Comparison of ENCODE assay signal across 9 mouse cellular contexts in the genomic region with DNA sequence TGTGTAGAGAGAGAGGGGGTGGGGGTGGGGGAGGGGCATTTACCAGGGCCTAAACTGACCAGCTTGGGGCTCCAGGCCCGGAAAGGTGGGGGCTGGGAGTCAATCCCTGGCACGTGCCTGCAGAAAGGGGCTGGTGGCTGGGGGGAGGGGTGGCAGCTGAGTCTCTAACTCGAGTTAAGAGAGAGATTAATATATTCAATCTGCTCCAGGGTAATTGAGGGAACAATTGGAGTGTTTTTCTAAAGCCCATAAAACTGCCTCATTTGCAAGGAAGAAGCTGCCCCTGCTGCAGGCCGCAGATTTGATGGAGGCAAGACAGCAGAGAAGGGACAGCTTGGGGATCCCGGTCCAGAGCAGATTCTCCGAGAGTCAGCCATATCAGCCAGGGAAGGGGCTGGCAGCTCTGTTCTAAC. TPM values are rescaled to one million over a fixed set of nuclear protein-coding genes. Genes with fewer than 3 reads are reported as not detected.
A peak's percentile ranks its signal among the peaks of the same experiment; 100 is the strongest.
DNase-seq lines count a peak whose midpoint lies in the region; ATAC-seq and TF ChIP-seq lines count a peak whose summit lies in the region.
"Had no signal": no experiment of that assay in that cellular context is flagged by ENCODE, and none has a peak within 500 bp of the region (broad histone marks: within the 10 kb centered on the region; RNA-seq: fewer than 3 reads in every experiment).

No protein-coding gene starts in this region.

- H3K27ac ChIP-seq in ES-Bruce4 (ENCODE audit: insufficient read depth, low read length), result no peak overlapping the region
- H3K27ac ChIP-seq in hindbrain, embryonic 10.5 days, result peak overlapping the region; percentile 88
- no peak overlapping the region for H3K27ac ChIP-seq in liver, postnatal 0 days (ENCODE audit: low read depth)

- TF ChIP-seq EP300 in ES-Bruce4 (IDR thresholded peaks at IDR 0.05; ENCODE audit: insufficient read depth, low read depth, low read length), result no peak
- TF ChIP-seq EP300 in liver, postnatal 0 days (IDR thresholded peaks at IDR 0.05; ENCODE audit: low read depth), result no peak

- no peaks in the 10 kb centered on the region for H3K27me3 ChIP-seq in ES-Bruce4 (ENCODE audit: control insufficient read depth, insufficient read depth, low read length, poor library complexity, severe bottlenecking)
- H3K27me3 ChIP-seq in hindbrain, embryonic 10.5 days (ENCODE audit: insufficient read depth, poor library complexity, severe bottlenecking), result peaks cover 67% of the 10 kb centered on the region
- peaks cover 33% of the 10 kb centered on the region for H3K27me3 ChIP-seq in liver, postnatal 0 days (ENCODE audit: insufficient read depth, low read length)

- H3K4me2 ChIP-seq in liver, postnatal 0 days (ENCODE audit: low read depth, low read length), result no peak overlapping the region

- H3K9ac ChIP-seq in ES-Bruce4 (ENCODE audit: low read depth, poor library complexity, severe bottlenecking), result peak overlapping the region; percentile 42; the same call in 1 of the 2 replicates
- H3K9ac ChIP-seq in liver, postnatal 0 days (replicated peaks), result no peak overlapping the region

- peaks cover 4% of the 10 kb centered on the region for H3K4me1 ChIP-seq in ES-Bruce4 (ENCODE audit: control insufficient read depth, insufficient read depth, low read length)
- peaks cover 78% of the 10 kb centered on the region for H3K4me1 ChIP-seq in hindbrain, embryonic 10.5 days (replicated peaks)
- peaks cover 3% of the 10 kb centered on the region for H3K4me1 ChIP-seq in liver, postnatal 0 days (ENCODE audit: insufficient read depth)

- no peaks in the 10 kb centered on the region for H3K9me3 ChIP-seq in ES-Bruce4 (replicated peaks; ENCODE audit: control insufficient read depth, insufficient read depth, low read length, poor library complexity, severe bottlenecking)
- no peaks in the 10 kb centered on the region for H3K9me3 ChIP-seq in hindbrain, embryonic 10.5 days
- H3K9me3 ChIP-seq in liver, postnatal 0 days (ENCODE audit: low read length), result no peaks in the 10 kb centered on the region

- H3K4me3 ChIP-seq in ES-Bruce4 (ENCODE audit: low read depth, low read length), result peak overlapping the region; percentile 63
- H3K4me3 ChIP-seq in hindbrain, embryonic 10.5 days, result peak overlapping the region; percentile 43
- no peak overlapping the region for H3K4me3 ChIP-seq in liver, postnatal 0 days (ENCODE audit: low read depth, low read length)

- no peak for TF ChIP-seq POLR2A in ES-Bruce4 (IDR thresholded peaks at IDR 0.05; ENCODE audit: insufficient read depth, low read length)

- H3K36me3 ChIP-seq in ES-Bruce4 (ENCODE audit: control insufficient read depth, insufficient read depth, low read length, poor library complexity, severe bottlenecking), result no peaks in the 10 kb centered on the region
- no peaks in the 10 kb centered on the region for H3K36me3 ChIP-seq in hindbrain, embryonic 10.5 days
- H3K36me3 ChIP-seq in liver, postnatal 0 days (replicated peaks; ENCODE audit: insufficient read depth, low read length), result no peaks in the 10 kb centered on the region

- peak; percentile 42 to 54 for DNase-seq in frontal cortex, postnatal 10 days (ENCODE audit: low spot score in 2 of 2)
- peak; percentile 83 for DNase-seq in hindbrain, embryonic 10.5 days (ENCODE audit: low spot score)
- peak; percentile 19 for DNase-seq in liver, postnatal 0 days
- DNase-seq in urinary bladder, postnatal 4 days (ENCODE audit: low spot score in 2 of 2), result no peak
- no peak for DNase-seq in spleen, postnatal 14 days (ENCODE audit: low spot score in 2 of 2)
- DNase-seq in adrenal gland, postnatal 14 days, result no peak

- 0% methylated on average over 6 of the region's 6 CpGs for WGBS in hindbrain, embryonic 10.5 days
- 13% methylated on average over 6 of the region's 6 CpGs for WGBS in liver, postnatal 0 days (ENCODE audit: insufficient replicate concordance)

- no peak for ATAC-seq in frontal cortex, adult (ENCODE audit: low TSS enrichment)
- ATAC-seq in liver, postnatal 0 days, result no peak

- no peak for TF ChIP-seq CTCF in ES-Bruce4 (IDR thresholded peaks at IDR 0.05; ENCODE audit: low read depth, low read length)
- no peak for TF ChIP-seq CTCF in liver, postnatal 0 days (IDR thresholded peaks at IDR 0.05; ENCODE audit: low read depth)

RNA-seq across cellular contexts. Expression of a gene that starts 5.8 kb away (rescaled TPM):
- not detected in 2 replicates for polyA plus RNA-seq in ES-Bruce4 (2011; ENCODE audit: insufficient read depth, insufficient read length, low read depth, missing spikeins)
- polyA plus RNA-seq in hindbrain, embryonic 10.5 days (2016; fragmentation: Nextera tagmentation; extraction: Ambion mirVana), result 0.90 and 0.99 TPM in 2 replicates
- polyA plus RNA-seq in liver, postnatal 0 days (2015; fragmentation: Nextera tagmentation; extraction: Ambion mirVana), result not detected in 2 replicates
- total RNA-seq in adrenal gland, postnatal 14 days (2021), result not detected in 2 replicates
- total RNA-seq: common myeloid progenitor, adult 5-6 weeks had no signal

RNA-seq across cellular contexts. Expression of a gene that starts 49.3 kb away (rescaled TPM):
- polyA plus RNA-seq in ES-Bruce4 (2011; ENCODE audit: insufficient read depth, insufficient read length, low read depth, missing spikeins), result 0.36 TPM in 1 of 2 replicates, not detected in the other
- 11.2 and 15.8 TPM in 2 replicates for polyA plus RNA-seq in hindbrain, embryonic 10.5 days (2016; fragmentation: Nextera tagmentation; extraction: Ambion mirVana)
- polyA plus RNA-seq in liver, postnatal 0 days (2015; fragmentation: Nextera tagmentation; extraction: Ambion mirVana), result not detected in 2 replicates
- total RNA-seq in adrenal gland, postnatal 14 days (2021), result 0.96 and 1.3 TPM in 2 replicates
- total RNA-seq: common myeloid progenitor, adult 5-6 weeks had no signal

Comparison
In these comparisons a context has a peak if more than half of its experiments do, and no peak if none do; other contexts are left out.
1. DNase-seq: peak in frontal cortex, postnatal 10 days (2 of 2), hindbrain, embryonic 10.5 days (single experiment) and liver, postnatal 0 days (single experiment); none in urinary bladder, postnatal 4 days (0 of 2), spleen, postnatal 14 days (0 of 2) and adrenal gland, postnatal 14 days (single experiment).